Mouse (Mus musculus): ENCODE results near the gene Steap3. TPM values are rescaled to one million over a fixed set of nuclear protein-coding genes. Genes with fewer than 3 reads are reported as not detected.

The Steap3 gene
- total RNA-seq, 2 experiments from 2014 or later = 7.2 to 8.9 TPM

- no peak for DNase-seq (ENCODE audit: extremely low spot score in 1 of 2, low spot score in 2 of 2)
- intact Hi-C loops (cut with DNase I) = no loop called here
Measured at GRCm38 (mm10) chr1:120174991-120175390, 97.5 kb downstream of the Steap3 start.

GRCm38 (mm10) chr1:120171819-120172521 is 100.5 kb downstream of the Steap3 start:
- peak in 1 of 2 experiments; percentile 60 for DNase-seq (ENCODE audit: extremely low spot score in 1 of 2, low spot score in 2 of 2)
- intact Hi-C loops (cut with DNase I) = loop anchor here (1.0 kb wide), 1 partner anchor 378 kb away; no protein-coding TSS in a partner anchor

GRCm38 (mm10) chr1:120170307-120170706 is 102.2 kb downstream of the Steap3 start:
- no peak for DNase-seq (ENCODE audit: extremely low spot score in 1 of 2, low spot score in 2 of 2)
- intact Hi-C loops (cut with DNase I) = no loop called here

- intact Hi-C loops (cut with DNase I) = no loop called here
- no peak for DNase-seq (ENCODE audit: extremely low spot score in 1 of 2, low spot score in 2 of 2)
Measured at GRCm38 (mm10) chr1:120168674-120169073, 103.8 kb downstream of the Steap3 start.

GRCm38 (mm10) chr1:120168016-120168415 is 104.5 kb downstream of the Steap3 start:
- intact Hi-C loops (cut with DNase I) = no loop called here
- DNase-seq (ENCODE audit: extremely low spot score in 1 of 2, low spot score in 2 of 2) = no peak

- no peak for DNase-seq (ENCODE audit: extremely low spot score in 1 of 2, low spot score in 2 of 2)
- intact Hi-C loops (cut with DNase I) = no loop called here
Measured at GRCm38 (mm10) chr1:120162616-120163015, 109.9 kb downstream of the Steap3 start.

- DNase-seq (ENCODE audit: extremely low spot score in 1 of 2, low spot score in 2 of 2) = no peak
- intact Hi-C loops (cut with DNase I) = no loop called here
Measured at GRCm38 (mm10) chr1:120161502-120161901, 111.0 kb downstream of the Steap3 start.

GRCm38 (mm10) chr1:120158474-120159127 is 113.9 kb downstream of the Steap3 start:
- intact Hi-C loops (cut with DNase I) = no loop called here

GRCm38 (mm10) chr1:120155325-120155724 is 117.2 kb downstream of the Steap3 start:
- DNase-seq (ENCODE audit: extremely low spot score in 1 of 2, low spot score in 2 of 2) = no peak
- intact Hi-C loops (cut with DNase I) = no loop called here

More at GRCm38 (mm10) chr1:120158474-120159127, 113.9 kb downstream of the Steap3 start:
- no peak for DNase-seq (ENCODE audit: extremely low spot score in 1 of 2, low spot score in 2 of 2)

GRCm38 (mm10) chr1:120154232-120154631 is 118.3 kb downstream of the Steap3 start:
- peak in 1 of 2 experiments; percentile 39 for DNase-seq (ENCODE audit: extremely low spot score in 1 of 2, low spot score in 2 of 2)
- intact Hi-C loops (cut with DNase I) = no loop called here

GRCm38 (mm10) chr1:120146994-120147393 is 125.5 kb downstream of the Steap3 start:
- no peak for DNase-seq (ENCODE audit: extremely low spot score in 1 of 2, low spot score in 2 of 2)
- intact Hi-C loops (cut with DNase I) = loop anchor here (5.0 kb wide), 1 partner anchor 45 kb away; no protein-coding TSS in a partner anchor

GRCm38 (mm10) chr1:120145527-120146216 is 126.8 kb downstream of the Steap3 start:
- no peak for DNase-seq (ENCODE audit: extremely low spot score in 1 of 2, low spot score in 2 of 2)

GRCm38 (mm10) chr1:120142551-120142950 is 130.0 kb downstream of the Steap3 start:
- intact Hi-C loops (cut with DNase I) = no loop called here
- DNase-seq (ENCODE audit: extremely low spot score in 1 of 2, low spot score in 2 of 2) = peak in 1 of 2 experiments; percentile 53

More at GRCm38 (mm10) chr1:120145527-120146216, 126.8 kb downstream of the Steap3 start:
- intact Hi-C loops (cut with DNase I) = loop anchor here (5.0 kb wide), 1 partner anchor 43 kb away; no protein-coding TSS in a partner anchor

Other genes starting within 250 kb of the Steap3 start
- gene Tmem37, start 198.6 kb downstream of the Steap3 start, total RNA-seq (2021) = 1 to 10 TPM; 1.4 to 1.8 TPM
- 100 to 1,000 TPM; 343 to 360 TPM for gene Dbi, start 151.6 kb downstream of the Steap3 start, total RNA-seq (2021)
- gene 3110009E18Rik, start 151.5 kb downstream of the Steap3 start, total RNA-seq (2021) = 1 to 10 TPM; 6.8 to 8.7 TPM
- gene C1ql2, start 67.9 kb upstream of the Steap3 start, total RNA-seq (2021) = 1 to 10 TPM; 1.5 TPM
- not detected for gene Marco, start 232.3 kb upstream of the Steap3 start, total RNA-seq (2021)